Mouse (Mus musculus): Measurements from ENCODE around the gene Galnt7. TPM values are rescaled to one million over a fixed set of nuclear protein-coding genes. Genes with fewer than 3 reads are reported as not detected.
A peak's percentile ranks its signal among the peaks of the same experiment; 100 is the strongest.
"Not testable (repeated sequence)": the region's sequence is repeated elsewhere in the genome, so short reads cannot be mapped to it uniquely, and the experiment has no call there.

Gene Galnt7
- polyA plus RNA-seq, 1 experiment from 2014 or later: 15.7 TPM

GRCm38 (mm10) chr8:57512141-57513056 lies 140.4 kb downstream of the Galnt7 start:
- Histone ChIP-seq H3K27me3 (no peaks in the 10 kb centered on the region), H3K9ac (peak overlapping the region; percentile 100), H3K36me3 (peaks cover 11% of the 10 kb centered on the region), H3K4me2 (peak overlapping the region; percentile 62), H3K4me1 (peaks cover 9% of the 10 kb centered on the region), H3K4me3 (peak overlapping the region; percentile 83), H3K27ac (peak overlapping the region; percentile 100), H3K9me3 (no peaks in the 10 kb centered on the region)
- ATAC-seq (ENCODE audit: insufficient number of reproducible peaks, insufficient read depth, low FRiP score, low TSS enrichment, low read depth): 0 out of 2 replicates have a peak, but pooled peaks have one; percentile 7
- WGBS: under 1% methylated on average over 58 of the region's 96 CpGs

GRCm38 (mm10) chr8:57511316-57512118 lies 141.3 kb downstream of the Galnt7 start, which contains the start of gene Hmgb2:
Gene Hmgb2, plus strand, starts transcription at chr8:57511907.
- H3K36me3 ChIP-seq: peaks cover 9% of the 10 kb centered on the region
- H3K9ac ChIP-seq: peak within 1 kb of the TSS; percentile 100
- peak within 1 kb of the TSS; percentile 93 for H3K4me2 ChIP-seq
- H3K9me3 ChIP-seq: no peaks in the 10 kb centered on the region
- peak within 1 kb of the TSS; percentile 83 for H3K4me3 ChIP-seq
- under 1% methylated on average over 63 of the region's 63 CpGs for WGBS
- no peaks in the 10 kb centered on the region for H3K27me3 ChIP-seq
- peak; percentile 100 for ATAC-seq (ENCODE audit: insufficient number of reproducible peaks, insufficient read depth, low FRiP score, low TSS enrichment, low read depth)
- H3K27ac ChIP-seq: peak within 1 kb of the TSS; percentile 100
- H3K4me1 ChIP-seq: peaks cover 9% of the 10 kb centered on the region

GRCm38 (mm10) chr8:57510791-57511315 lies 142.0 kb downstream of the Galnt7 start:
- Histone ChIP-seq H3K9me3 (no peaks in the 10 kb centered on the region), H3K9ac (peak overlapping the region; percentile 87), H3K36me3 (peaks cover 3% of the 10 kb centered on the region), H3K4me3 (peak overlapping the region; percentile 83), H3K27ac (peak overlapping the region; percentile 100), H3K4me2 (peak overlapping the region; percentile 93), H3K27me3 (no peaks in the 10 kb centered on the region), H3K4me1 (peaks cover 9% of the 10 kb centered on the region)
- ATAC-seq (ENCODE audit: insufficient number of reproducible peaks, insufficient read depth, low FRiP score, low TSS enrichment, low read depth): no peak
- WGBS: 1% methylated on average over 31 of the region's 31 CpGs

GRCm38 (mm10) chr8:57508657-57509056 lies 144.2 kb downstream of the Galnt7 start:
- H3K4me2 ChIP-seq: no peak overlapping the region
- no peaks in the 10 kb centered on the region for H3K9me3 ChIP-seq
- H3K27ac ChIP-seq: no peak overlapping the region
- H3K4me3 ChIP-seq: no peak overlapping the region
- no peaks in the 10 kb centered on the region for H3K36me3 ChIP-seq
- ATAC-seq (ENCODE audit: insufficient number of reproducible peaks, insufficient read depth, low FRiP score, low TSS enrichment, low read depth): no peak
- WGBS: 77% methylated on average over 4 of the region's 4 CpGs
- H3K9ac ChIP-seq: no peak overlapping the region
- no peaks in the 10 kb centered on the region for H3K27me3 ChIP-seq
- H3K4me1 ChIP-seq: peaks cover 7% of the 10 kb centered on the region

GRCm38 (mm10) chr8:57507556-57508063 lies 145.2 kb downstream of the Galnt7 start:
- H3K4me3 ChIP-seq: no peak overlapping the region
- no peak for ATAC-seq (ENCODE audit: insufficient number of reproducible peaks, insufficient read depth, low FRiP score, low TSS enrichment, low read depth)
- H3K4me1 ChIP-seq: 0 out of 2 replicates have a peak, but pooled peaks cover 4% of the 10 kb centered on the region
- H3K4me2 ChIP-seq: no peak overlapping the region
- H3K27ac ChIP-seq: no peak overlapping the region
- no peak overlapping the region for H3K9ac ChIP-seq
- H3K27me3 ChIP-seq: no peaks in the 10 kb centered on the region
- H3K9me3 ChIP-seq: no peaks in the 10 kb centered on the region
- WGBS: 81% methylated on average over 4 of the region's 4 CpGs
- no peaks in the 10 kb centered on the region for H3K36me3 ChIP-seq

GRCm38 (mm10) chr8:57505500-57505899 lies 147.3 kb downstream of the Galnt7 start:
- H3K27me3 ChIP-seq; H3K4me3 ChIP-seq; H3K36me3 ChIP-seq; H3K27ac ChIP-seq; ATAC-seq (ENCODE audit: insufficient number of reproducible peaks, insufficient read depth, low FRiP score, low TSS enrichment, low read depth); H3K9me3 ChIP-seq; H3K4me2 ChIP-seq; H3K9ac ChIP-seq; H3K4me1 ChIP-seq: not testable (repeated sequence)
- 93% methylated on average over 1 of the region's 1 CpGs for WGBS

- H3K9me3 ChIP-seq: no peaks in the 10 kb centered on the region
- no peak for ATAC-seq (ENCODE audit: insufficient number of reproducible peaks, insufficient read depth, low FRiP score, low TSS enrichment, low read depth)
- 52% methylated on average over 5 of the region's 5 CpGs for WGBS
Observed at GRCm38 (mm10) chr8:57503641-57504040, 149.2 kb downstream of the Galnt7 start.

GRCm38 (mm10) chr8:57498847-57499511 lies 153.9 kb downstream of the Galnt7 start:
- Histone ChIP-seq H3K9me3 (no peaks in the 10 kb centered on the region), H3K4me1 (peaks cover 7% of the 10 kb centered on the region; the same call in 1 of the 2 replicates), H3K27me3 (no peaks in the 10 kb centered on the region), H3K9ac (no peak overlapping the region), H3K4me2 (peak overlapping the region; percentile 24; the same call in 1 of the 2 replicates), H3K36me3 (no peaks in the 10 kb centered on the region), H3K27ac (0 out of 2 replicates have a peak overlapping the region, but pooled peaks have one; percentile 33), H3K4me3 (no peak overlapping the region)
- peak; percentile 64 for ATAC-seq (ENCODE audit: insufficient number of reproducible peaks, insufficient read depth, low FRiP score, low TSS enrichment, low read depth)
- 59% methylated on average over 17 of the region's 17 CpGs for WGBS

More at GRCm38 (mm10) chr8:57503641-57504040, 149.2 kb downstream of the Galnt7 start:
- no peak overlapping the region for H3K9ac ChIP-seq
- no peak overlapping the region for H3K4me2 ChIP-seq
- H3K36me3 ChIP-seq: no peaks in the 10 kb centered on the region
- no peak overlapping the region for H3K27ac ChIP-seq
- H3K4me3 ChIP-seq: no peak overlapping the region
- H3K27me3 ChIP-seq: no peaks in the 10 kb centered on the region
- peaks cover 3% of the 10 kb centered on the region; the same call in 1 of the 2 replicates for H3K4me1 ChIP-seq

GRCm38 (mm10) chr8:57498494-57498846 lies 154.4 kb downstream of the Galnt7 start:
- Histone ChIP-seq H3K4me2 (peak overlapping the region; percentile 24; the same call in 1 of the 2 replicates), H3K9ac (no peak overlapping the region)
- 40% methylated on average over 8 of the region's 8 CpGs for WGBS

GRCm38 (mm10) chr8:57491873-57492272 lies 161.0 kb downstream of the Galnt7 start:
- no peaks in the 10 kb centered on the region for H3K4me1 ChIP-seq
- H3K9ac ChIP-seq: no peak overlapping the region
- no peaks in the 10 kb centered on the region for H3K27me3 ChIP-seq
- 90% methylated on average over 4 of the region's 4 CpGs for WGBS
- H3K36me3 ChIP-seq: no peaks in the 10 kb centered on the region
- ATAC-seq (ENCODE audit: insufficient number of reproducible peaks, insufficient read depth, low FRiP score, low TSS enrichment, low read depth): no peak
- H3K9me3 ChIP-seq: no peaks in the 10 kb centered on the region
- no peak overlapping the region for H3K4me3 ChIP-seq
- H3K27ac ChIP-seq: no peak overlapping the region
- H3K4me2 ChIP-seq: no peak overlapping the region

More at GRCm38 (mm10) chr8:57498494-57498846, 154.4 kb downstream of the Galnt7 start:
- Histone ChIP-seq H3K4me1 (peaks cover 7% of the 10 kb centered on the region; the same call in 1 of the 2 replicates), H3K9me3 (no peaks in the 10 kb centered on the region), H3K4me3 (no peak overlapping the region), H3K36me3 (no peaks in the 10 kb centered on the region), H3K27me3 (no peaks in the 10 kb centered on the region), H3K27ac (0 out of 2 replicates have a peak overlapping the region, but pooled peaks have one; percentile 33)
- no peak; the same call in 1 of the 2 replicates for ATAC-seq (ENCODE audit: insufficient number of reproducible peaks, insufficient read depth, low FRiP score, low TSS enrichment, low read depth)
